ENCODE assay signal across 21 mouse cellular contexts in genomic region chr2:104559591-104560380, GRCm38 (mm10). TPM values are rescaled to one million over a fixed set of nuclear protein-coding genes. Genes with fewer than 3 reads are reported as not detected.
A peak's percentile ranks its signal among the peaks of the same experiment; 100 is the strongest.
DNase-seq lines count a peak whose midpoint lies in the region; ATAC-seq and TF ChIP-seq lines count a peak whose summit lies in the region.
"Had no signal": no experiment of that assay in that cellular context is flagged by ENCODE, and none has a peak within 500 bp of the region (broad histone marks: within the 10 kb centered on the region; RNA-seq: fewer than 3 reads in every experiment).

No protein-coding gene starts in this region.

- ATAC-seq in midbrain, embryonic 11.5 days (ENCODE audit: low FRiP score): no peak
- no peak for ATAC-seq in midbrain, embryonic 14.5 days (ENCODE audit: low FRiP score, low TSS enrichment)
- ATAC-seq in liver, embryonic 11.5 days (replicated peaks; ENCODE audit: low FRiP score): no peak
- ATAC-seq: activated CD4-positive, CD25-positive, alpha-beta regulatory T cell, adult 4 months; forebrain, embryonic 15.5 days; hindbrain, postnatal 0 days; Patski had no signal

- 95% methylated on average over 4 of the region's 4 CpGs for WGBS in midbrain, embryonic 11.5 days
- 82% methylated on average over 4 of the region's 4 CpGs for WGBS in midbrain, embryonic 14.5 days
- 72% methylated on average over 4 of the region's 4 CpGs for WGBS in liver, embryonic 11.5 days

- no peak overlapping the region for H3K27ac ChIP-seq in midbrain, embryonic 11.5 days (ENCODE audit: low read depth, low read length)
- H3K27ac ChIP-seq in midbrain, embryonic 14.5 days (replicated peaks; ENCODE audit: low read depth, low read length): no peak overlapping the region
- no peak overlapping the region for H3K27ac ChIP-seq in liver, embryonic 11.5 days (ENCODE audit: low read depth, low read length)
- H3K27ac ChIP-seq: embryonic facial prominence, embryonic 12.5 days; forebrain, embryonic 15.5 days; heart, embryonic 13.5 days; hindbrain, embryonic 13.5 days; hindbrain, postnatal 0 days had no signal

- H3K36me3 ChIP-seq in midbrain, embryonic 11.5 days (ENCODE audit: control insufficient read depth, insufficient read depth, low read length): no peaks in the 10 kb centered on the region
- H3K36me3 ChIP-seq in midbrain, embryonic 14.5 days (ENCODE audit: control insufficient read depth, insufficient read depth, low read length): no peaks in the 10 kb centered on the region
- peaks cover 53% of the 10 kb centered on the region for H3K36me3 ChIP-seq in E14TG2a.4 (ENCODE audit: insufficient read depth, low read length)
- H3K36me3 ChIP-seq in liver, embryonic 11.5 days (ENCODE audit: control insufficient read depth, insufficient read depth, low read length): no peaks in the 10 kb centered on the region
- H3K36me3 ChIP-seq: embryonic facial prominence, embryonic 12.5 days; forebrain, embryonic 15.5 days; heart, embryonic 13.5 days; hindbrain, embryonic 13.5 days had no signal

- no peak for TF ChIP-seq CTCF in E14TG2a.4 (conservative IDR thresholded peaks at IDR 0.05; ENCODE audit: low read length)

- H3K4me3 ChIP-seq in midbrain, embryonic 11.5 days (ENCODE audit: low read depth, low read length): no peak overlapping the region
- H3K4me3 ChIP-seq in midbrain, embryonic 14.5 days (replicated peaks; ENCODE audit: low read depth, low read length): no peak overlapping the region
- peak overlapping the region; percentile 80 for H3K4me3 ChIP-seq in E14TG2a.4 (replicated peaks; ENCODE audit: low read length)
- no peak overlapping the region for H3K4me3 ChIP-seq in liver, embryonic 11.5 days (ENCODE audit: low read depth, low read length)
- H3K4me3 ChIP-seq: embryonic facial prominence, embryonic 12.5 days; forebrain, embryonic 15.5 days; heart, embryonic 13.5 days; hindbrain, embryonic 13.5 days had no signal

- H3K4me1 ChIP-seq in midbrain, embryonic 11.5 days (ENCODE audit: control insufficient read depth, insufficient read depth, low read length): no peaks in the 10 kb centered on the region
- H3K4me1 ChIP-seq in midbrain, embryonic 14.5 days (ENCODE audit: control insufficient read depth, insufficient read depth, low read length): no peaks in the 10 kb centered on the region
- peaks cover 73% of the 10 kb centered on the region for H3K4me1 ChIP-seq in E14TG2a.4 (replicated peaks; ENCODE audit: low read depth, low read length)
- no peaks in the 10 kb centered on the region for H3K4me1 ChIP-seq in liver, embryonic 11.5 days (replicated peaks; ENCODE audit: control insufficient read depth, insufficient read depth, low read length)
- H3K4me1 ChIP-seq: embryonic facial prominence, embryonic 12.5 days; forebrain, embryonic 15.5 days; heart, embryonic 13.5 days had no signal

- H3K4me2 ChIP-seq in midbrain, embryonic 11.5 days: no peak overlapping the region
- no peak overlapping the region for H3K4me2 ChIP-seq in midbrain, embryonic 14.5 days (ENCODE audit: low read length)
- H3K4me2 ChIP-seq in liver, embryonic 11.5 days: no peak overlapping the region
- H3K4me2 ChIP-seq: embryonic facial prominence, embryonic 12.5 days; forebrain, embryonic 15.5 days; heart, embryonic 13.5 days; hindbrain, embryonic 13.5 days had no signal

- no peaks in the 10 kb centered on the region for H3K27me3 ChIP-seq in midbrain, embryonic 11.5 days (ENCODE audit: control insufficient read depth, insufficient read depth, low read length)
- no peaks in the 10 kb centered on the region for H3K27me3 ChIP-seq in midbrain, embryonic 14.5 days (ENCODE audit: control insufficient read depth, insufficient read depth, low read length)
- H3K27me3 ChIP-seq in E14TG2a.4 (ENCODE audit: insufficient read depth, low read length): no peaks in the 10 kb centered on the region
- no peaks in the 10 kb centered on the region for H3K27me3 ChIP-seq in liver, embryonic 11.5 days (replicated peaks; ENCODE audit: control insufficient read depth, insufficient read depth, low read length)
- H3K27me3 ChIP-seq: embryonic facial prominence, embryonic 12.5 days; forebrain, embryonic 15.5 days; heart, embryonic 13.5 days; hindbrain, embryonic 13.5 days; Patski had no signal

- H3K9ac ChIP-seq in midbrain, embryonic 11.5 days (ENCODE audit: low read length): no peak overlapping the region
- H3K9ac ChIP-seq in midbrain, embryonic 14.5 days (replicated peaks; ENCODE audit: low read length): no peak overlapping the region
- no peak overlapping the region for H3K9ac ChIP-seq in liver, embryonic 11.5 days (ENCODE audit: low read depth, low read length)
- H3K9ac ChIP-seq: embryonic facial prominence, embryonic 12.5 days; forebrain, embryonic 15.5 days; heart, embryonic 13.5 days; hindbrain, embryonic 13.5 days had no signal

- peak; percentile 10 for DNase-seq in midbrain, embryonic 11.5 days (ENCODE audit: low spot score, missing footprints)
- no peak for DNase-seq in midbrain, embryonic 14.5 days
- peak; percentile 56 for DNase-seq in NIH3T3 (ENCODE audit: low read depth)
- no peak for DNase-seq in lung, postnatal 14 days
- DNase-seq in gastrocnemius, postnatal 10 days: no peak
- no peak for DNase-seq in liver, embryonic 11.5 days (ENCODE audit: low spot score)
- DNase-seq: adrenal gland, adult 8-10 months; adrenal gland, postnatal 36 days; cerebellum, adult 11 months; cerebellum, adult 8-10 months; cerebellum, postnatal 25 days; gastrocnemius, postnatal 25 days; kidney, adult 11 months had no signal

- H3K9me3 ChIP-seq in midbrain, embryonic 11.5 days (ENCODE audit: control insufficient read depth, low read length): no peaks in the 10 kb centered on the region
- no peaks in the 10 kb centered on the region for H3K9me3 ChIP-seq in midbrain, embryonic 14.5 days (ENCODE audit: control insufficient read depth, low read length)
- H3K9me3 ChIP-seq in E14TG2a.4 (ENCODE audit: low read length): no peaks in the 10 kb centered on the region
- no peaks in the 10 kb centered on the region for H3K9me3 ChIP-seq in liver, embryonic 11.5 days (ENCODE audit: control insufficient read depth, low read length)
- H3K9me3 ChIP-seq: embryonic facial prominence, embryonic 12.5 days; forebrain, embryonic 15.5 days; heart, embryonic 13.5 days; hindbrain, embryonic 13.5 days had no signal

RNA-seq across cellular contexts. Expression of gene Cstf3, which starts 30.5 kb away (rescaled TPM):
- 94.8 and 106 TPM in 2 replicates for polyA plus RNA-seq in midbrain, embryonic 11.5 days (2014; fragmentation: Nextera tagmentation; extraction: Ambion mirVana)
- 97.0 and 102 TPM in 2 replicates for polyA plus RNA-seq in midbrain, embryonic 14.5 days (2014; fragmentation: Nextera tagmentation; extraction: Ambion mirVana)
- 10 to 100 TPM; 12.4 to 17.0 TPM for total RNA-seq in gastrocnemius, postnatal 10 days (2021)
- 57.7 and 65.1 TPM in 2 replicates for polyA plus RNA-seq in liver, embryonic 11.5 days (2014; fragmentation: Nextera tagmentation; extraction: Ambion mirVana)

Comparison
In these comparisons a context has a peak if more than half of its experiments do, and no peak if none do; other contexts are left out.
1. DNase-seq: peak in midbrain, embryonic 11.5 days (single experiment) and NIH3T3 (single experiment); none in midbrain, embryonic 14.5 days (single experiment), lung, postnatal 14 days (single experiment), gastrocnemius, postnatal 10 days (single experiment) and liver, embryonic 11.5 days (single experiment).